ENCODE assay signal across 11 mouse cellular contexts in genomic region chr5:139416942-139417341, GRCm38 (mm10). TPM values are rescaled to one million over a fixed set of nuclear protein-coding genes. Genes with fewer than 3 reads are reported as not detected.
DNase-seq lines count a peak whose midpoint lies in the region; ATAC-seq and TF ChIP-seq lines count a peak whose summit lies in the region.
"Had no signal": no experiment of that assay in that cellular context is flagged by ENCODE, and none has a peak within 500 bp of the region (broad histone marks: within the 10 kb centered on the region; RNA-seq: fewer than 3 reads in every experiment).

No protein-coding gene starts in this region.

- no peaks in the 10 kb centered on the region for H3K9me3 ChIP-seq in kidney, postnatal 0 days (replicated peaks; ENCODE audit: low read length)

- no peak overlapping the region for H3K9ac ChIP-seq in kidney, postnatal 0 days (ENCODE audit: low read depth, low read length)

- no peak for TF ChIP-seq POLR2A in thymus, adult 2 months (IDR thresholded peaks at IDR 0.05; ENCODE audit: control insufficient read depth, extremely low read depth, insufficient read depth, low read length, poor library complexity)

- H3K4me1 ChIP-seq in kidney, postnatal 0 days (replicated peaks; ENCODE audit: insufficient read depth, low read length), result no peaks in the 10 kb centered on the region
- H3K4me1 ChIP-seq in thymus, adult 2 months (replicated peaks; ENCODE audit: control insufficient read depth, insufficient read depth, low read length), result peaks cover 36% of the 10 kb centered on the region

- no peak overlapping the region for H3K4me3 ChIP-seq in kidney, postnatal 0 days (replicated peaks; ENCODE audit: low read depth, low read length)
- H3K4me3 ChIP-seq in thymus, adult 2 months (ENCODE audit: control insufficient read depth, insufficient read depth, low read length), result no peak overlapping the region

- no peaks in the 10 kb centered on the region for H3K36me3 ChIP-seq in kidney, postnatal 0 days (ENCODE audit: insufficient read depth, low read length)
- no peaks in the 10 kb centered on the region for H3K36me3 ChIP-seq in thymus, adult 2 months (ENCODE audit: control insufficient read depth, insufficient read depth, low read length)

- H3K27ac ChIP-seq in kidney, postnatal 0 days, result no peak overlapping the region
- H3K27ac ChIP-seq in thymus, adult 2 months (ENCODE audit: control insufficient read depth, insufficient read depth, low read length), result no peak overlapping the region

- H3K27me3 ChIP-seq in kidney, postnatal 0 days (ENCODE audit: insufficient read depth, low read length), result no peaks in the 10 kb centered on the region
- H3K27me3 ChIP-seq in thymus, adult 2 months (ENCODE audit: control insufficient read depth, insufficient read depth, low read length), result no peaks in the 10 kb centered on the region
- H3K27me3 ChIP-seq: Patski had no signal

- no peak overlapping the region for H3K4me2 ChIP-seq in kidney, postnatal 0 days (ENCODE audit: low read length)

- ATAC-seq in kidney, postnatal 0 days (replicated peaks; ENCODE audit: low FRiP score, low read depth), result no peak
- ATAC-seq: Patski had no signal

- TF ChIP-seq CTCF in kidney, postnatal 0 days (IDR thresholded peaks at IDR 0.05; ENCODE audit: low read depth), result peak; percentile 59
- TF ChIP-seq CTCF in thymus, adult 2 months (IDR thresholded peaks at IDR 0.05; ENCODE audit: borderline replicate concordance, control insufficient read depth, extremely low read depth, insufficient read depth, low read length, poor library complexity), result no peak

- WGBS in kidney, postnatal 0 days, result 96% methylated on average over 4 of the region's 4 CpGs
- 96% methylated on average over 4 of the region's 4 CpGs for WGBS in thymus, adult 2 months

- DNase-seq in kidney, postnatal 0 days (ENCODE audit: low spot score), result no peak
- no peak for DNase-seq in kidney, adult 18-20 months
- DNase-seq in thymus, adult 2 months, result peak; percentile 30
- DNase-seq in thymus, adult 18-20 months, result no peak
- DNase-seq in WW6 (ENCODE audit: low read depth, low spot score), result peak; percentile 18
- peak; percentile 28 to 37 for DNase-seq in thymus, postnatal 36 days
- DNase-seq in layer of hippocampus, adult 18-20 months (ENCODE audit: low spot score in 2 of 2), result no peak
- no peak for DNase-seq in retina, embryonic 14.5 days (ENCODE audit: low spot score)
- DNase-seq: kidney, postnatal 14 days had no signal

RNA-seq across cellular contexts. Expression of gene Gper1, which starts 6.0 kb away (rescaled TPM):
- polyA plus RNA-seq in kidney, postnatal 0 days (2015; fragmentation: Nextera tagmentation; extraction: Ambion mirVana), result 11.3 and 11.9 TPM in 2 replicates
- 1.5 and 2.1 TPM in 2 replicates for polyA plus RNA-seq in thymus, adult 2 months (2012; rRNA removed)
- 1 to 10 TPM; 2.0 to 4.2 TPM for total RNA-seq in layer of hippocampus, adult 18-20 months (2021)
- total RNA-seq: hematopoietic stem cell, adult 5-6 weeks had no signal

RNA-seq across cellular contexts. Expression of gene C130050O18Rik, which starts 11.9 kb away (rescaled TPM):
- polyA plus RNA-seq in kidney, postnatal 0 days (2015; fragmentation: Nextera tagmentation; extraction: Ambion mirVana), result 1.2 and 1.5 TPM in 2 replicates
- polyA plus RNA-seq in thymus, adult 2 months (2012; rRNA removed), result 1.5 and 2.1 TPM in 2 replicates
- total RNA-seq in layer of hippocampus, adult 18-20 months (2021), result under 1 TPM in 1 of 2 experiments, not detected in 1; 0.33 TPM

RNA-seq across cellular contexts. Expression of gene Gpr146, which starts 39.4 kb away (rescaled TPM):
- 7.6 and 7.8 TPM in 2 replicates for polyA plus RNA-seq in kidney, postnatal 0 days (2015; fragmentation: Nextera tagmentation; extraction: Ambion mirVana)
- 33.9 and 40.1 TPM in 2 replicates for polyA plus RNA-seq in thymus, adult 2 months (2012; rRNA removed)
- total RNA-seq in layer of hippocampus, adult 18-20 months (2021), result 10 to 100 TPM; 10.8 to 12.2 TPM

RNA-seq across cellular contexts. Expression of gene 3110082I17Rik, which starts 43.4 kb away (rescaled TPM):
- polyA plus RNA-seq in kidney, postnatal 0 days (2015; fragmentation: Nextera tagmentation; extraction: Ambion mirVana), result 25.6 and 26.6 TPM in 2 replicates
- 7.5 and 8.2 TPM in 2 replicates for polyA plus RNA-seq in thymus, adult 2 months (2012; rRNA removed)
- 10 to 100 TPM; 14.6 to 15.7 TPM for total RNA-seq in layer of hippocampus, adult 18-20 months (2021)

Comparison
In these comparisons a context has a peak if more than half of its experiments do, and no peak if none do; other contexts are left out.
1. DNase-seq: peak in thymus, adult 2 months (single experiment), WW6 (single experiment) and thymus, postnatal 36 days (2 of 2); none in kidney, postnatal 0 days (single experiment), kidney, adult 18-20 months (single experiment), thymus, adult 18-20 months (0 of 2), layer of hippocampus, adult 18-20 months (0 of 2) and retina, embryonic 14.5 days (single experiment).